Mouse (Mus musculus) bone marrow, adult 2 months (tissue): Measurements from ENCODE around the gene Rybp.

Experiments
- CTCF ChIP-seq: fragments of 200-500 bp; IDR thresholded peaks from 2 replicates; pipeline ENCODE4 v1.5.1; 2011; ENCODE audit warnings: low read length, control low read depth; ENCODE audit not compliant: control insufficient read depth, insufficient read depth
- POLR2A ChIP-seq: fragments of 200-500 bp; IDR thresholded peaks from 2 replicates; pipeline ENCODE4 v1.6.1; 2011; ENCODE audit warnings: low read depth, mild to moderate bottlenecking, control low read depth, low read length, borderline replicate concordance; ENCODE audit not compliant: control insufficient read depth

DNA sequence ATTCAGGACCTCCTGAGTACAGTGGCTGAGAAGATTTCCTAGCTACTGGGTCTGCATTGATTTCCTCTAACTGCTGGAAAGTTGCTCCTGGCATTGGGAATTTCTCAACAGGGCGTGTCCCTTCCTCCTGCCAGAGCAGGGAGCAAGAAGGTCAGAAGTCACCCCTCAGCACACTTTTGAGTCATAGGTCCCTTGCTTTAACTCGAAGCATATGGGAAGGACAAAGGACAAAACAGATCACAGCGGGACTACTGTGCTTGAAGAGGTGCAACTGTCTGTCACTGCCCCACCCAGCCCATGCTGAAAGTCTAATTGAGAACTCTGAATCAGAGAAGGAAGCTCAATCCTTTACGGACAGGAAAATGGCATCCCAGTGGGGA lies 106.4 kb downstream of the Rybp start:
- no peak for TF ChIP-seq CTCF
- no peak for TF ChIP-seq POLR2A
